Mouse (Mus musculus) C2C12 (cell line): ENCODE data around the gene Slx1b.

ENCODE experiments used
- CEBPB ChIP-seq: IDR thresholded peaks from one replicate; pipeline ENCODE4 v1.6.1; 2011; ENCODE audit warnings: low read depth, mild to moderate bottlenecking, control low read depth, moderate library complexity
- CTCF ChIP-seq: IDR thresholded peaks from one replicate; pipeline ENCODE4 v1.5.1; 2011; ENCODE audit not compliant: control insufficient read depth, insufficient read depth, insufficient read length
- MYOD1 ChIP-seq: IDR thresholded peaks from one replicate; pipeline ENCODE4 v1.6.1; 2011; ENCODE audit warnings: low read depth; ENCODE audit not compliant: control insufficient read depth, insufficient read length
- USF1 ChIP-seq: IDR thresholded peaks from one replicate; pipeline ENCODE4 v1.6.1; 2011; ENCODE audit warnings: low read depth, mild to moderate bottlenecking, control low read depth, moderate library complexity

GRCm38 (mm10) chr7:126668452-126668851 is 27.1 kb downstream of the Slx1b start:
- TF ChIP-seq MYOD1: no peak
- TF ChIP-seq CTCF: no peak
- no peak for TF ChIP-seq USF1
- TF ChIP-seq CEBPB: no peak
